Mouse (Mus musculus): ENCODE measurements around the gene Gm28042.

- TF ChIP-seq CTCF (IDR thresholded peaks at IDR 0.05; ENCODE audit: extremely low read depth, insufficient read length, insufficient replicate concordance, low read depth, low read length) (no peak), POLR2A (IDR thresholded peaks at IDR 0.05; ENCODE audit: low read depth, low read length) (no peak)
Measured at GRCm38 (mm10) chr2:119981631-119982030, 45.7 kb upstream of the Gm28042 start.

All from small intestine, adult 2 months (tissue).